Mouse (Mus musculus) heart, postnatal 4 days (tissue): ENCODE data around the gene Cct4. TPM values are rescaled to one million over a fixed set of nuclear protein-coding genes. Genes with fewer than 3 reads are reported as not detected.

ENCODE experiments used
- DNase-seq: peaks from one replicate; pipeline ENCODE4 v3.0.0; 2021
- total RNA-seq, 2 experiments: library from RNA; stranded (reverse); gene quantifications; 2 replicates each; pipeline ENCODE4 v1.2.3; 2021

The Cct4 gene
- total RNA-seq, 2 experiments from 2014 or later = 150 to 156 TPM

DNA sequence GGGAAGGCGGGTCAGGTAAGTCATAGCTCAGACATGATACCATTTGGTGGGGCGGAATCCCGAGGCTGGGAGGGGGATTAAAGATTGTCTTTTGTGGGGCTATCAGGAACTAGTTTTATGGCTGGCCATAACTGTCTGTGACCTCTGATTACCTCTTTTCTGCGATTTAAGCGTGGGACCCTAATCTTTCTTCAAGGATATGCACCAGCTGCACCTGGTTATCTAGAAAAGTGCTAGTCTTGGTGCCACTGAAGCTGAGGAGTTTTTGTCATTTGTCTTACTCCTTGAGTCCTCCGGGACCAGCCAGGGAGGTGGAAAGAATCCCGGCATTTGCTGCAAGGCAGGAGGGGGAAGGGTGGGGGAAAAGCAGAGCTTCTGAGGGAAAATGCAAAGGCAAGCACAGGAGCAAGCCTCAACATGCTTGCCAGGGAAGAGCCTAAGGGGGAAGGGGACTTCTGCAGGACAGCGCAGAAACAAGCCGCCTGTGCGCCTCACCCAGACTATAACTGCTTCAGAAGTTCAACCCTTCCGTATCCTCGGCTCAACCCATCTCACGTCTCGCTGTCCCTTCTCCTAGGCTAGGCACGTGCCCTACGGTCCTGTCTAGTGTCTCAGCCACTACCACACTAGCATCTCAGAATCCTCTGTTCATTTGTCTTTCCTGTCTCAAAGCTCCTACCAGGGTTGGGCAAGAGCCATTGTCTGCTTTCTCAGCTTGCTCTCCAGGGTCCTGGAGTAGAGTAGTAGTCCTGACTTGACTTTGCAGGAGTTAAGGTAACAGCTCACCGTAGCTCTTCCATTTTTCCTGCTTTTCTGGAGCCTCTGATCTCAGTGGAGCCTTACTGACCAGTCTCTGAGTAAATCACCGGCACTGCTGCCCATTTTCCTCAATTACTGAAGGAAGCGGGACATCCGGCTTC lies 57.6 kb downstream of the Cct4 start:
- no peak for DNase-seq

GRCm38 (mm10) chr11:23049642-23050041 lies 59.3 kb downstream of the Cct4 start:
- no peak for DNase-seq

GRCm38 (mm10) chr11:23052353-23052752 lies 62.0 kb downstream of the Cct4 start:
- no peak for DNase-seq

Other genes starting within 250 kb of the Cct4 start
- 1 to 10 TPM; 7.4 to 8.1 TPM for gene B3gnt2, start 129.6 kb upstream of the Cct4 start, total RNA-seq
- gene Zrsr1, start 18.5 kb upstream of the Cct4 start, total RNA-seq = 1 to 10 TPM; 8.2 to 8.7 TPM
- gene Gm28048, start 8.4 kb upstream of the Cct4 start, total RNA-seq = 1 to 10 TPM; 7.6 to 8.1 TPM
- gene Commd1, start 8.1 kb upstream of the Cct4 start, total RNA-seq = 100 to 1,000 TPM; 161 to 186 TPM
- gene Fam161a, start 17.0 kb downstream of the Cct4 start, total RNA-seq = 1 to 10 TPM; 1.7 to 2.0 TPM